Mouse (Mus musculus) embryonic fibroblast, embryonic 13.5 days (primary cell): Measurements from ENCODE around the gene Odc1.

Source experiments
- CTCF ChIP-seq: IDR thresholded peaks from 2 replicates; pipeline ENCODE4 v1.5.1; 2011; ENCODE audit warnings: mild to moderate bottlenecking, control low read depth, low read length, moderate library complexity, borderline replicate concordance; ENCODE audit not compliant: insufficient read depth
- POLR2A ChIP-seq: IDR thresholded peaks from 2 replicates; pipeline ENCODE4 v1.6.1; 2011; ENCODE audit warnings: low read depth, mild to moderate bottlenecking, control low read depth, low read length, moderate library complexity

GRCm38 (mm10) chr12:17552420-17552819 is 7.8 kb downstream of the Odc1 start:
- TF ChIP-seq CTCF (no peak), POLR2A (no peak)
